Mouse (Mus musculus) intestine, postnatal 0 days (tissue): ENCODE measurements at regions not wholly inside any gene's neighbourhood (a gene's known extent, or its start where the extent isn't known, plus 50 kb on each side); places are given as distances from the start of the nearest gene placed in this dataset.

ENCODE experiments used
- ATAC-seq: fragments of 200-750 bp; cut with Nextera tagmentation; 2 replicates; pipeline ENCODE4 v1.8.0; 2017; ENCODE audit warnings: mild to moderate bottlenecking, moderate TSS enrichment, moderate library complexity
- H3K27ac ChIP-seq: fragments of 300-500 bp; sonication (generic); 2 replicates; pipeline ENCODE4 v1.5.1; 2014; ENCODE audit warnings: mild to moderate bottlenecking, low read depth, low read length, moderate library complexity
- H3K27me3 ChIP-seq: fragments of 300-500 bp; sonication (generic); replicated peaks from 2 replicates; pipeline ENCODE4 v1.6.1; 2014; ENCODE audit warnings: low read length, mixed read lengths; ENCODE audit not compliant: control insufficient read depth, insufficient read depth
- H3K36me3 ChIP-seq: fragments of 300-500 bp; sonication (generic); 2 replicates; pipeline ENCODE4 v1.6.1; 2014; ENCODE audit warnings: mild to moderate bottlenecking, moderate library complexity; ENCODE audit not compliant: control insufficient read depth, insufficient read depth
- H3K4me1 ChIP-seq: fragments of 300-500 bp; sonication (generic); replicated peaks from 2 replicates; pipeline ENCODE4 v1.6.1; 2014; ENCODE audit warnings: antibody characterized with exemption, low read length, mixed read lengths; ENCODE audit not compliant: control insufficient read depth, insufficient read depth
- H3K4me2 ChIP-seq: fragments of 300-500 bp; sonication (generic); replicated peaks from 2 replicates; pipeline ENCODE4 v1.6.1; 2014; ENCODE audit warnings: low read depth, mild to moderate bottlenecking, moderate library complexity
- H3K4me3 ChIP-seq: fragments of 300-500 bp; sonication (generic); 2 replicates; pipeline ENCODE4 v1.5.1; 2014; ENCODE audit warnings: low read depth, low read length
- H3K9ac ChIP-seq: fragments of 300-500 bp; sonication (generic); 2 replicates; pipeline ENCODE4 v1.6.1; 2014; ENCODE audit warnings: mild to moderate bottlenecking, low read depth, low read length
- H3K9me3 ChIP-seq: fragments of 300-500 bp; sonication (generic); 2 replicates; pipeline ENCODE4 v1.6.1; 2016; ENCODE audit warnings: mixed run types; ENCODE audit not compliant: control insufficient read depth
- CTCF ChIP-seq: sonication (generic); IDR thresholded peaks from 2 replicates; pipeline ENCODE4 v1.5.1; 2016; ENCODE audit warnings: low read depth, mild to moderate bottlenecking, control low read depth, antibody characterized with exemption, moderate library complexity
- WGBS: fragments of 180-500 bp; shearing (Covaris S2); extraction: QIAGEN DNeasy Blood & Tissue Kit; methylation state at CpG from one replicate; pipeline ENCODE4 v1.1.7; 2014; 5-methylcytosine and 5-hydroxymethylcytosine counted together

DNA sequence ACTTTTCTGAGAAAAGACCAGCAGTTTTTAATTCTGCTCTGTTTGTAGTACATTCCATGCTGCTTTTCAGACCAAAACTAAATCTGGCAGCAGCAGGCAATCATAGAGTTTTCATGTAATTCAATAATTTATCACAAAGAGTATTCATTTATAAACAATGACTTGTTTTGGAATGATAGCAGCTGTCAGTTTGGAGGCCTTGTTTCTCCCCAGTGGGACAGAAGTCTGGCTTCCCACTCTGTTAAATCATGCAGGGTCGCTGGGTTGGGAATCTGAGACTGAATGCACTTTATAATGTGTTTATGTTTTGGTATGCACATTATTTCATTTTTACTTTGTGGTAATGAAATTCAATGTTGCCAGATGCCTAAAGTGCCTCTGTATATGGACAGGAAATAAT lies 879.8 kb upstream of the 2610301B20Rik start:
- Histone ChIP-seq H3K4me3 (no peak overlapping the region), H3K36me3 (no peaks in the 10 kb centered on the region), H3K4me1 (no peaks in the 10 kb centered on the region), H3K27me3 (no peaks in the 10 kb centered on the region), H3K4me2 (no peak overlapping the region), H3K9me3 (no peaks in the 10 kb centered on the region), H3K27ac (no peak overlapping the region), H3K9ac (no peak overlapping the region)
- 52% methylated on average over 1 of the region's 1 CpGs for WGBS
- TF ChIP-seq CTCF, result no peak
- ATAC-seq, result no peak

GRCm38 (mm10) chr4:10030316-10030715 lies 844.0 kb upstream of the 2610301B20Rik start:
- H3K27me3 ChIP-seq, result no peaks in the 10 kb centered on the region
- no peak for ATAC-seq
- H3K4me2 ChIP-seq, result no peak overlapping the region
- H3K9me3 ChIP-seq, result no peaks in the 10 kb centered on the region
- no peak overlapping the region for H3K9ac ChIP-seq
- TF ChIP-seq CTCF, result no peak
- no peaks in the 10 kb centered on the region for H3K4me1 ChIP-seq
- no peak overlapping the region for H3K4me3 ChIP-seq
- H3K36me3 ChIP-seq, result no peaks in the 10 kb centered on the region
- H3K27ac ChIP-seq, result no peak overlapping the region

DNA sequence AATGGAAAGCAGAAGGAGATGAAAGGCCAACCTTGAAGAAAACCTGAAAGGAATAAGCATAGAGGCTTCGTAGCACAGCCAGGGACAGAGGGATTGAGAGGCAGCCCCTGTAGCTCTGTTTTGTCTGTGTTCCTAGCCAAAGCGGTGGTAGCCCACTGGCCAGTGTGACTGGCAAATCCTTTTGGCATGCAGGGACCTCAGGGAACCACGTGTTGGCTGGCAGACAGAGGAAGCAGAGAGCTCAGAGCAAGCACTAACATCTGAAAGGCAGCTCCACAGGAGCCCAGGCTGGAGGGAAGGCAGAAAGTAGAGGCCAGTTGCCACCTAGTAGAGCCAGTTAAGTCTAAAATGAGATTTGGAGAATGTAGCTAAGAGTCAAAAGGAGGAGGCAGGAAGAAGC lies 842.5 kb upstream of the 2610301B20Rik start:
- Histone ChIP-seq H3K36me3 (no peaks in the 10 kb centered on the region), H3K4me3 (no peak overlapping the region), H3K9ac (no peak overlapping the region), H3K9me3 (no peaks in the 10 kb centered on the region), H3K4me2 (no peak overlapping the region), H3K27me3 (no peaks in the 10 kb centered on the region), H3K4me1 (no peaks in the 10 kb centered on the region), H3K27ac (no peak overlapping the region)
- TF ChIP-seq CTCF, result no peak
- WGBS, result 47% methylated on average over 3 of the region's 3 CpGs
- no peak for ATAC-seq

DNA sequence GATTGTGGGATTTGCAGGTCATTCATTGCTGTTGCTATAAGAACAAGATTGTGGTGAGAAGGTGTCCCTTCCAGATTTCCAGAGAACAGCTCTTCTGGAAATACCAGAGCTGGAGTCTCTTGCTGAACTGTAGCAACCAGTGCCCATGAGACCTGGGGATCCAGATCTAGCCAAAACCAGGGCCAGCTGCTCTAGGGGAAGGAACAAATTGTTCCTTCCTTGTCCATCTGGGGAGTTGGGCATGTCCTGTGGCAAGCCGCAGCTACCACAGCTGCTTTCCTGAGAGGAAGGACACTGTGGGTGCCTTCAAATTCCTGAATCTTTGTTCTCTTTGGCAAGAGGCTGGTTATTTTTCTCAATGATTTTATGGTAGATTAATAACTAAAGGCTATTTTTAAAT lies 839.0 kb upstream of the 2610301B20Rik start:
- Histone ChIP-seq H3K9ac (no peak overlapping the region), H3K9me3 (no peaks in the 10 kb centered on the region), H3K36me3 (no peaks in the 10 kb centered on the region), H3K27me3 (no peaks in the 10 kb centered on the region), H3K4me1 (no peaks in the 10 kb centered on the region), H3K27ac (no peak overlapping the region), H3K4me2 (no peak overlapping the region), H3K4me3 (no peak overlapping the region)
- TF ChIP-seq CTCF, result no peak
- ATAC-seq, result no peak
- WGBS, result 86% methylated on average over 1 of the region's 1 CpGs

- 63% methylated on average over 2 of the region's 2 CpGs for WGBS
- no peak overlapping the region for H3K9ac ChIP-seq
- no peak for ATAC-seq
- H3K4me2 ChIP-seq, result no peak overlapping the region
- H3K4me3 ChIP-seq, result no peak overlapping the region
- H3K9me3 ChIP-seq, result no peaks in the 10 kb centered on the region
- TF ChIP-seq CTCF, result no peak
- no peaks in the 10 kb centered on the region for H3K36me3 ChIP-seq
- H3K27me3 ChIP-seq, result no peaks in the 10 kb centered on the region
- H3K27ac ChIP-seq, result no peak overlapping the region
- no peaks in the 10 kb centered on the region for H3K4me1 ChIP-seq
Observed at GRCm38 (mm10) chr4:10041301-10042093, 832.8 kb upstream of the 2610301B20Rik start.

DNA sequence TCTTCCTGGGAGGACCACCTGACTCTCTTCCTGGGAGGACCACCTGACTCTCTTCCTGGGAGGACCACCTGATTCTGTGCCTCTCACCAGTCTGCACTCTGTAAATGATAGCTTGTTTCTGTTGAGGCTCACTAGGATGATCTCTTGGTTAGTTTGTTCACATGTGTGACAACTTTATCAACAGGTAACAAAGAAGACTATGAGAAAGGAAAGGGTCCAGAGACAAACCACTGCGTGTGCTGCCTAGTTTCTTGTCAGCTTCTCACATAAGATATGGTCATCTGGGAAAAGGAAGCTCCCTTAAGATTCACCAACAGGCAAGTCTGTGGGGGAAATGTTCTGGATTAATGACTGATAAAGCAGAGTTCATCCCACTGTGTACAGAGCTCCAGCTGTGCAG lies 825.5 kb upstream of the 2610301B20Rik start:
- no peak overlapping the region for H3K4me2 ChIP-seq
- no peaks in the 10 kb centered on the region for H3K36me3 ChIP-seq
- H3K9me3 ChIP-seq, result no peaks in the 10 kb centered on the region
- WGBS, result 71% methylated on average over 1 of the region's 1 CpGs
- H3K4me1 ChIP-seq, result no peaks in the 10 kb centered on the region
- H3K4me3 ChIP-seq, result no peak overlapping the region
- H3K9ac ChIP-seq, result no peak overlapping the region
- no peak for TF ChIP-seq CTCF
- ATAC-seq, result no peak
- no peak overlapping the region for H3K27ac ChIP-seq
- H3K27me3 ChIP-seq, result no peaks in the 10 kb centered on the region
